Mouse (Mus musculus) MEL (cell line): ENCODE measurements at regions not wholly inside any gene's neighbourhood (a gene's known extent, or its start where the extent isn't known, plus 50 kb on each side); places are given as distances from the start of the nearest gene placed in this dataset.

Experiments used
- DNase-seq: peaks from one replicate; pipeline ENCODE4 v3.0.0; 2011; ENCODE audit warnings: low read depth, low spot score
- H3K27ac ChIP-seq: 2 replicates; pipeline ENCODE4 v1.5.1; 2012; ENCODE audit warnings: low read depth, mild to moderate bottlenecking, control low read depth, low read length, moderate library complexity; ENCODE audit not compliant: control insufficient read depth
- H3K27me3 ChIP-seq, 2 experiments: fragments of 150-350 bp in 1 of 2; sonication (generic) in 1 of 2; 2 replicates each; pipeline ENCODE4 v1.6.1; 2012; ENCODE audit warnings: low read length in 2 of 2, mild to moderate bottlenecking in 2 of 2, improper control_type of control experiment in 1 of 2, moderate library complexity in 1 of 2; ENCODE audit not compliant: insufficient read depth in 2 of 2, control insufficient read depth in 1 of 2
- H3K36me3 ChIP-seq, 2 experiments: 2 replicates each; pipeline ENCODE4 v1.6.1; 2012 to 2014; ENCODE audit warnings: low read length in 2 of 2, improper control_type of control experiment in 1 of 2, inconsistent platforms in 1 of 2, mild to moderate bottlenecking in 1 of 2; ENCODE audit not compliant: insufficient read depth in 2 of 2, control insufficient read depth in 1 of 2
- H3K4me1 ChIP-seq, 2 experiments: fragments of 150-350 bp in 1 of 2; sonication (generic) in 1 of 2; 2 replicates each; pipeline ENCODE4 v1.6.1; 2012; ENCODE audit warnings: low read length in 2 of 2, improper control_type of control experiment in 1 of 2, mild to moderate bottlenecking in 1 of 2; ENCODE audit not compliant: insufficient read depth in 2 of 2, control insufficient read depth in 1 of 2
- H3K4me3 ChIP-seq, 2 experiments: fragments of 150-350 bp in 1 of 2; sonication (generic) in 1 of 2; 2 replicates each; pipeline ENCODE4 v1.5.1; 2012; ENCODE audit warnings: low read depth in 2 of 2, low read length in 2 of 2, mild to moderate bottlenecking in 2 of 2, moderate library complexity in 2 of 2, control low read depth in 1 of 2, improper control_type of control experiment in 1 of 2; ENCODE audit not compliant: control insufficient read depth in 1 of 2, insufficient read depth in 1 of 2
- H3K79me2 ChIP-seq: 2 replicates; pipeline ENCODE4 v1.6.1; 2012; ENCODE audit warnings: mild to moderate bottlenecking, low read length, moderate library complexity; ENCODE audit not compliant: control insufficient read depth, poor library complexity, insufficient read depth
- H3K9ac ChIP-seq: 2 replicates; pipeline ENCODE4 v1.6.1; 2012; ENCODE audit warnings: low read depth, mild to moderate bottlenecking, control low read depth, low read length, moderate library complexity; ENCODE audit not compliant: control insufficient read depth, poor library complexity, severe bottlenecking
- H3K9me3 ChIP-seq: fragments of 150-350 bp; sonication (generic); replicated peaks from 2 replicates; pipeline ENCODE4 v1.6.1; 2012; ENCODE audit warnings: mild to moderate bottlenecking, low read length, improper control_type of control experiment, moderate library complexity; ENCODE audit not compliant: insufficient read depth
- CHD1 ChIP-seq: IDR thresholded peaks from 2 replicates; pipeline ENCODE4 v1.6.1; 2012; ENCODE audit warnings: low read depth, mild to moderate bottlenecking, inconsistent platforms, low read length, improper control_type of control experiment
- CHD2 ChIP-seq: IDR thresholded peaks from 2 replicates; pipeline ENCODE4 v1.6.1; 2011; ENCODE audit warnings: low read length, improper control_type of control experiment
- CTCF ChIP-seq, 3 experiments: IDR thresholded peaks in 2 of 3; conservative IDR thresholded peaks in 1 of 3; 2 replicates each; pipeline ENCODE4 v1.5.1; 2011 to 2012; ENCODE audit warnings: low read length in 3 of 3, low read depth in 2 of 3, mild to moderate bottlenecking in 2 of 3, improper control_type of control experiment in 1 of 3, inconsistent platforms in 1 of 3, mixed read lengths in 1 of 3, moderate library complexity in 1 of 3; ENCODE audit not compliant: control insufficient read depth in 1 of 3, insufficient read depth in 1 of 3, poor library complexity in 1 of 3, severe bottlenecking in 1 of 3
- ELF1 ChIP-seq: IDR thresholded peaks from 2 replicates; pipeline ENCODE4 v1.6.1; 2014; ENCODE audit warnings: low read depth, mild to moderate bottlenecking, inconsistent platforms, low read length, improper control_type of control experiment, moderate library complexity
- EP300 ChIP-seq, 2 experiments: IDR thresholded peaks; 2 replicates each; pipeline ENCODE4 v1.6.1; 2011; ENCODE audit warnings: improper control_type of control experiment in 2 of 2, low read length in 2 of 2, low read depth in 1 of 2, mild to moderate bottlenecking in 1 of 2
- GABPA ChIP-seq: IDR thresholded peaks from 2 replicates; pipeline ENCODE4 v1.6.1; 2012; ENCODE audit warnings: low read depth, mild to moderate bottlenecking, inconsistent platforms, low read length, improper control_type of control experiment, moderate library complexity
- GATA1 ChIP-seq: IDR thresholded peaks from 2 replicates; pipeline ENCODE4 v1.6.1; 2011; ENCODE audit warnings: low read depth, low read length, improper control_type of control experiment
- JUND ChIP-seq: IDR thresholded peaks from 2 replicates; pipeline ENCODE4 v1.6.1; 2011; ENCODE audit warnings: low read depth, mild to moderate bottlenecking, improper control_type of control experiment, low read length
- MAFK ChIP-seq: IDR thresholded peaks from 2 replicates; pipeline ENCODE4 v1.6.1; 2011; ENCODE audit warnings: low read depth, mild to moderate bottlenecking, low read length, improper control_type of control experiment, borderline replicate concordance
- MAZ ChIP-seq: IDR thresholded peaks from 2 replicates; pipeline ENCODE4 v1.6.1; 2012; ENCODE audit warnings: low read depth, mild to moderate bottlenecking, inconsistent platforms, low read length, improper control_type of control experiment
- MEF2A ChIP-seq: IDR thresholded peaks from 2 replicates; pipeline ENCODE4 v1.6.1; 2014; ENCODE audit warnings: low read depth, mild to moderate bottlenecking, inconsistent platforms, low read length, improper control_type of control experiment; ENCODE audit not compliant: poor library complexity, insufficient replicate concordance, severe bottlenecking; ENCODE audit errors: extremely low read depth
- MXI1 ChIP-seq: IDR thresholded peaks from 2 replicates; pipeline ENCODE4 v1.6.1; 2011; ENCODE audit warnings: mild to moderate bottlenecking, low read depth, low read length, improper control_type of control experiment
- MYC ChIP-seq: IDR thresholded peaks from 2 replicates; pipeline ENCODE4 v1.6.1; 2011; ENCODE audit warnings: low read depth, mild to moderate bottlenecking, low read length, improper control_type of control experiment, moderate library complexity
- POLR2A ChIP-seq, 2 experiments: IDR thresholded peaks; 2 replicates each; pipeline ENCODE4 v1.6.1; 2011 to 2012; ENCODE audit warnings: low read length in 2 of 2, mild to moderate bottlenecking in 2 of 2, control low read depth in 1 of 2, improper control_type of control experiment in 1 of 2, low read depth in 1 of 2, moderate library complexity in 1 of 2; ENCODE audit not compliant: control insufficient read depth in 1 of 2, insufficient read depth in 1 of 2, poor library complexity in 1 of 2
- POLR2AphosphoS5 ChIP-seq: IDR thresholded peaks from 2 replicates; pipeline ENCODE4 v1.6.1; 2012; ENCODE audit warnings: low read depth, borderline replicate concordance, mild to moderate bottlenecking, inconsistent platforms, low read length, moderate library complexity, mixed read lengths
- RAD21 ChIP-seq: IDR thresholded peaks from 2 replicates; pipeline ENCODE4 v1.6.1; 2011; ENCODE audit warnings: mild to moderate bottlenecking, low read depth, low read length, improper control_type of control experiment
- TAL1 ChIP-seq: IDR thresholded peaks from 2 replicates; pipeline ENCODE4 v1.6.1; 2012; ENCODE audit warnings: mild to moderate bottlenecking, inconsistent platforms, low read length, moderate library complexity, mixed read lengths
- TBP ChIP-seq: IDR thresholded peaks from 2 replicates; pipeline ENCODE4 v1.8.0; 2011; ENCODE audit warnings: low read depth, low read length, improper control_type of control experiment
- USF2 ChIP-seq, 2 experiments: IDR thresholded peaks; 2 replicates each; pipeline ENCODE4 v1.6.1; 2011 to 2012; ENCODE audit warnings: improper control_type of control experiment in 2 of 2, low read length in 2 of 2, borderline replicate concordance in 1 of 2, inconsistent platforms in 1 of 2, low read depth in 1 of 2, mild to moderate bottlenecking in 1 of 2; ENCODE audit not compliant: insufficient read depth in 1 of 2
- ZC3H11A ChIP-seq: IDR thresholded peaks from 2 replicates; pipeline ENCODE4 v1.6.1; 2012; ENCODE audit warnings: low read depth, mild to moderate bottlenecking, inconsistent platforms, low read length, improper control_type of control experiment
- ZKSCAN1 ChIP-seq: IDR thresholded peaks from 2 replicates; pipeline ENCODE4 v1.6.1; 2012; ENCODE audit warnings: low read depth, mild to moderate bottlenecking, inconsistent platforms, low read length, improper control_type of control experiment, moderate library complexity
- ZMIZ1 ChIP-seq: IDR thresholded peaks from 2 replicates; pipeline ENCODE4 v1.6.1; 2012; ENCODE audit warnings: low read depth, mild to moderate bottlenecking, inconsistent platforms, low read length, improper control_type of control experiment, moderate library complexity

- Histone ChIP-seq H3K27me3 (no peaks in the 10 kb centered on the region), H3K79me2 (no peaks in the 10 kb centered on the region), H3K4me3 (no peak overlapping the region), H3K27ac (no peak overlapping the region), H3K36me3 (no peaks in the 10 kb centered on the region), H3K9me3 (no peaks in the 10 kb centered on the region), H3K9ac (no peak overlapping the region), H3K4me1 (no peaks in the 10 kb centered on the region)
- DNase-seq, result no peak
- TF ChIP-seq MYC, result no peak
- no peak for TF ChIP-seq EP300 (IDR thresholded peaks at IDR 0.05; ENCODE audit: low read depth in 1 of 2, low read length in 2 of 2)
- TF ChIP-seq ZKSCAN1, result no peak
- no peak for TF ChIP-seq GATA1
- TF ChIP-seq TAL1, result no peak
- no peak for TF ChIP-seq TBP
- TF ChIP-seq POLR2A (IDR thresholded peaks at IDR 0.05; ENCODE audit: control insufficient read depth in 1 of 2, insufficient read depth in 1 of 2, low read depth in 1 of 2, low read length in 2 of 2, poor library complexity in 1 of 2), result no peak
- TF ChIP-seq JUND, result no peak
- no peak for TF ChIP-seq GABPA
- no peak for TF ChIP-seq MXI1
- no peak for TF ChIP-seq ELF1
- no peak for TF ChIP-seq CHD2
- TF ChIP-seq POLR2AphosphoS5, result no peak
- TF ChIP-seq ZMIZ1, result no peak
- TF ChIP-seq ZC3H11A, result no peak
- TF ChIP-seq CHD1, result no peak
- no peak for TF ChIP-seq MAZ
- no peak for TF ChIP-seq USF2 (IDR thresholded peaks at IDR 0.05; ENCODE audit: borderline replicate concordance in 1 of 2, insufficient read depth in 1 of 2, low read depth in 1 of 2, low read length in 2 of 2)
- no peak for TF ChIP-seq MAFK
- no peak for TF ChIP-seq CTCF (IDR thresholded peaks at IDR 0.05 in 2 of 3, conservative IDR thresholded peaks at IDR 0.05 in 1 of 3; ENCODE audit: control insufficient read depth in 1 of 3, insufficient read depth in 1 of 3, low read depth in 2 of 3, low read length in 3 of 3, poor library complexity in 1 of 3, severe bottlenecking in 1 of 3)
Observed at GRCm38 (mm10) chr7:129742657-129743056, 151.0 kb downstream of the Wdr11 start.

- Histone ChIP-seq H3K27ac (no peak overlapping the region), H3K79me2 (no peaks in the 10 kb centered on the region), H3K4me3 (no peak overlapping the region), H3K9me3 (no peaks in the 10 kb centered on the region), H3K4me1 (no peaks in the 10 kb centered on the region), H3K36me3 (no peaks in the 10 kb centered on the region), H3K9ac (no peak overlapping the region), H3K27me3 (no peaks in the 10 kb centered on the region)
- no peak for TF ChIP-seq MEF2A
- TF ChIP-seq ZC3H11A, result no peak
- TF ChIP-seq POLR2AphosphoS5, result no peak
- no peak for TF ChIP-seq RAD21
- no peak for DNase-seq
Observed at GRCm38 (mm10) chr7:129743955-129744666, 152.4 kb downstream of the Wdr11 start.
